Mouse (Mus musculus) hindbrain, embryonic 13.5 days (tissue): ENCODE results near the gene Tent4a. TPM values are rescaled to one million over a fixed set of nuclear protein-coding genes. Genes with fewer than 3 reads are reported as not detected.

Experiments
- ATAC-seq: fragments of 200-750 bp; cut with Nextera tagmentation; 2 replicates; pipeline ENCODE4 v1.8.0; 2017; ENCODE audit warnings: moderate TSS enrichment; ENCODE audit not compliant: low FRiP score
- H3K27ac ChIP-seq: fragments of 300-500 bp; sonication (generic); 2 replicates; pipeline ENCODE4 v1.5.1; 2015; ENCODE audit warnings: inconsistent platforms, mild to moderate bottlenecking, moderate library complexity
- H3K27me3 ChIP-seq: fragments of 300-500 bp; sonication (generic); 2 replicates; pipeline ENCODE4 v1.6.1; 2015; ENCODE audit warnings: mild to moderate bottlenecking, inconsistent platforms
- H3K36me3 ChIP-seq: fragments of 300-500 bp; sonication (generic); 2 replicates; pipeline ENCODE4 v1.6.1; 2015; ENCODE audit warnings: mild to moderate bottlenecking, inconsistent platforms
- H3K4me1 ChIP-seq: fragments of 300-500 bp; sonication (generic); replicated peaks from 2 replicates; pipeline ENCODE4 v1.6.1; 2015; ENCODE audit warnings: inconsistent platforms
- H3K4me2 ChIP-seq: fragments of 300-500 bp; sonication (generic); 2 replicates; pipeline ENCODE4 v1.6.1; 2015; ENCODE audit warnings: inconsistent platforms, mild to moderate bottlenecking, moderate library complexity
- H3K4me3 ChIP-seq: fragments of 300-500 bp; sonication (generic); 2 replicates; pipeline ENCODE4 v1.5.1; 2015; ENCODE audit warnings: mild to moderate bottlenecking, inconsistent platforms
- H3K9ac ChIP-seq: fragments of 300-500 bp; sonication (generic); 2 replicates; pipeline ENCODE4 v1.6.1; 2015; ENCODE audit warnings: mild to moderate bottlenecking, inconsistent platforms
- H3K9me3 ChIP-seq: fragments of 300-500 bp; sonication (generic); 2 replicates; pipeline ENCODE4 v1.6.1; 2016; ENCODE audit warnings: inconsistent platforms
- WGBS: fragments of 180-500 bp; shearing (Covaris S2); methylation state at CpG from one replicate; pipeline ENCODE4 v1.1.7; 2015; 5-methylcytosine and 5-hydroxymethylcytosine counted together
- polyA plus RNA-seq: library from polyadenylated mRNA; unstranded; fragments of >200 nt; fragmentation: Nextera tagmentation; extraction: Ambion mirVana; gene quantifications from 2 replicates; pipeline ENCODE4 v1.2.1, GENCODE M21; 2015

The Tent4a gene
- polyA plus RNA-seq, 1 experiment from 2014 or later, result 6.2 TPM

GRCm38 (mm10) chr13:69531431-69531830, 3.0 kb downstream of the Tent4a start:
- Histone ChIP-seq H3K9ac (peak overlapping the region; percentile 95), H3K4me2 (peak overlapping the region; percentile 99), H3K27me3 (no peaks in the 10 kb centered on the region), H3K4me1 (peaks cover 76% of the 10 kb centered on the region), H3K27ac (no peak overlapping the region), H3K36me3 (no peaks in the 10 kb centered on the region), H3K9me3 (no peaks in the 10 kb centered on the region), H3K4me3 (peak overlapping the region; percentile 94)
- 45% methylated on average over 6 of the region's 6 CpGs for WGBS
- no peak for ATAC-seq

- Histone ChIP-seq H3K9me3 (no peaks in the 10 kb centered on the region), H3K27me3 (no peaks in the 10 kb centered on the region), H3K4me1 (peaks cover 77% of the 10 kb centered on the region), H3K27ac (no peak overlapping the region), H3K9ac (peak overlapping the region; percentile 95), H3K4me3 (peak overlapping the region; percentile 94), H3K4me2 (peak overlapping the region; percentile 99), H3K36me3 (no peaks in the 10 kb centered on the region)
- ATAC-seq, result no peak
- 85% methylated on average over 6 of the region's 6 CpGs for WGBS
Measured at GRCm38 (mm10) chr13:69530951-69531350, 3.5 kb downstream of the Tent4a start.

- Histone ChIP-seq H3K27me3 (no peaks in the 10 kb centered on the region), H3K9ac (peak overlapping the region; percentile 95), H3K4me1 (peaks cover 77% of the 10 kb centered on the region), H3K36me3 (no peaks in the 10 kb centered on the region), H3K27ac (no peak overlapping the region), H3K4me2 (peak overlapping the region; percentile 99), H3K9me3 (no peaks in the 10 kb centered on the region), H3K4me3 (0 out of 2 replicates have a peak overlapping the region, but pooled peaks have one; percentile 94)
- no peak for ATAC-seq
- WGBS, result 82% methylated on average over 3 of the region's 3 CpGs
Measured at GRCm38 (mm10) chr13:69530156-69530555, 4.3 kb downstream of the Tent4a start.

- Histone ChIP-seq H3K9ac (no peak overlapping the region), H3K36me3 (no peaks in the 10 kb centered on the region), H3K4me3 (no peak overlapping the region), H3K4me2 (no peak overlapping the region), H3K27me3 (no peaks in the 10 kb centered on the region), H3K27ac (no peak overlapping the region), H3K9me3 (no peaks in the 10 kb centered on the region), H3K4me1 (peaks cover 92% of the 10 kb centered on the region)
- no peak for ATAC-seq
- WGBS, result 80% methylated on average over 7 of the region's 7 CpGs
Measured at GRCm38 (mm10) chr13:69528531-69528930, 5.9 kb downstream of the Tent4a start.

GRCm38 (mm10) chr13:69525867-69526266, 8.6 kb downstream of the Tent4a start:
- Histone ChIP-seq H3K27me3 (no peaks in the 10 kb centered on the region), H3K4me1 (peaks cover 94% of the 10 kb centered on the region), H3K9me3 (no peaks in the 10 kb centered on the region), H3K9ac (no peak overlapping the region), H3K4me2 (no peak overlapping the region), H3K27ac (no peak overlapping the region), H3K4me3 (no peak overlapping the region), H3K36me3 (no peaks in the 10 kb centered on the region)
- WGBS, result 58% methylated on average over 4 of the region's 4 CpGs
- no peak for ATAC-seq

GRCm38 (mm10) chr13:69524158-69524530, 10.3 kb downstream of the Tent4a start:
- Histone ChIP-seq H3K27me3 (no peaks in the 10 kb centered on the region), H3K36me3 (no peaks in the 10 kb centered on the region), H3K9ac (no peak overlapping the region), H3K27ac (no peak overlapping the region), H3K4me2 (no peak overlapping the region), H3K9me3 (no peaks in the 10 kb centered on the region), H3K4me1 (peaks cover 94% of the 10 kb centered on the region), H3K4me3 (no peak overlapping the region)
- 80% methylated on average over 2 of the region's 2 CpGs for WGBS
- ATAC-seq, result no peak

GRCm38 (mm10) chr13:69523444-69524157, 10.8 kb downstream of the Tent4a start:
- Histone ChIP-seq H3K27ac (no peak overlapping the region; the same call in 1 of the 2 replicates), H3K4me3 (no peak overlapping the region), H3K36me3 (no peaks in the 10 kb centered on the region), H3K27me3 (no peaks in the 10 kb centered on the region), H3K9me3 (no peaks in the 10 kb centered on the region), H3K4me2 (no peak overlapping the region), H3K4me1 (peaks cover 92% of the 10 kb centered on the region), H3K9ac (no peak overlapping the region)
- WGBS, result 63% methylated on average over 14 of the region's 14 CpGs
- ATAC-seq, result no peak

- Histone ChIP-seq H3K9me3 (no peaks in the 10 kb centered on the region), H3K27ac (peak overlapping the region; percentile 44; the same call in 1 of the 2 replicates), H3K4me2 (no peak overlapping the region), H3K4me3 (no peak overlapping the region), H3K9ac (peak overlapping the region; percentile 61), H3K36me3 (no peaks in the 10 kb centered on the region), H3K4me1 (peaks cover 90% of the 10 kb centered on the region), H3K27me3 (no peaks in the 10 kb centered on the region)
- 84% methylated on average over 1 of the region's 1 CpGs for whole genome bisulfite sequencing
- ATAC-seq, result no peak
Measured at GRCm38 (mm10) chr13:69522161-69522791, 12.1 kb downstream of the Tent4a start.

- Histone ChIP-seq H3K4me1 (peaks cover 60% of the 10 kb centered on the region), H3K9me3 (no peaks in the 10 kb centered on the region), H3K4me2 (no peak overlapping the region), H3K27ac (no peak overlapping the region), H3K9ac (no peak overlapping the region), H3K36me3 (no peaks in the 10 kb centered on the region), H3K27me3 (no peaks in the 10 kb centered on the region), H3K4me3 (no peak overlapping the region)
- WGBS, result 66% methylated on average over 6 of the region's 6 CpGs
- no peak for ATAC-seq
Measured at GRCm38 (mm10) chr13:69519137-69519536, 15.3 kb downstream of the Tent4a start.

GRCm38 (mm10) chr13:69517445-69517844, 17.0 kb downstream of the Tent4a start:
- H3K4me3 ChIP-seq, result no peak overlapping the region
- H3K27me3 ChIP-seq, result no peaks in the 10 kb centered on the region
- WGBS, result 89% methylated on average over 6 of the region's 6 CpGs
- H3K4me1 ChIP-seq, result peaks cover 43% of the 10 kb centered on the region
- no peaks in the 10 kb centered on the region for H3K9me3 ChIP-seq
- no peak overlapping the region for H3K4me2 ChIP-seq
- H3K36me3 ChIP-seq, result peaks cover 9% of the 10 kb centered on the region; the same call in 1 of the 2 replicates
- H3K27ac ChIP-seq, result no peak overlapping the region
- H3K9ac ChIP-seq, result 0 out of 2 replicates have a peak overlapping the region, but pooled peaks have one; percentile 13
- ATAC-seq, result no peak

- 87% methylated on average over 3 of the region's 3 CpGs for WGBS
- Histone ChIP-seq H3K27ac (no peak overlapping the region), H3K27me3 (no peaks in the 10 kb centered on the region), H3K36me3 (peaks cover 28% of the 10 kb centered on the region), H3K9ac (no peak overlapping the region), H3K9me3 (no peaks in the 10 kb centered on the region), H3K4me2 (no peak overlapping the region), H3K4me1 (peaks cover 24% of the 10 kb centered on the region), H3K4me3 (no peak overlapping the region)
- no peak for ATAC-seq
Measured at GRCm38 (mm10) chr13:69515091-69515490, 19.3 kb downstream of the Tent4a start.

- peaks cover 73% of the 10 kb centered on the region for H3K36me3 ChIP-seq
- WGBS, result 69% methylated on average over 9 of the region's 9 CpGs
Measured at GRCm38 (mm10) chr13:69509391-69510244, 24.8 kb downstream of the Tent4a start.

More at GRCm38 (mm10) chr13:69509391-69510244, 24.8 kb downstream of the Tent4a start:
- no peaks in the 10 kb centered on the region for H3K9me3 ChIP-seq
- no peak overlapping the region for H3K4me3 ChIP-seq
- H3K27me3 ChIP-seq, result no peaks in the 10 kb centered on the region
- H3K27ac ChIP-seq, result no peak overlapping the region
- ATAC-seq, result peak; percentile 75
- H3K4me2 ChIP-seq, result no peak overlapping the region
- peaks cover 6% of the 10 kb centered on the region for H3K4me1 ChIP-seq
- H3K9ac ChIP-seq, result no peak overlapping the region
